Mouse (Mus musculus) neural tube, embryonic 10.5 days (tissue): ENCODE results near the gene Prdx2.

ENCODE experiments used
- DNase-seq: peaks from one replicate; pipeline ENCODE4 v3.0.0-alpha.2; 2017; ENCODE audit warnings: low spot score; ENCODE audit errors: extremely low spot score

Gene Prdx2

GRCm38 (mm10) chr8:84995680-84996079 is 26.3 kb downstream of the Prdx2 start:
- DNase-seq = no peak

GRCm38 (mm10) chr8:84996978-84997377 is 27.6 kb downstream of the Prdx2 start:
- DNase-seq = no peak

- peak; percentile 89 for DNase-seq
These were observed 28.4 kb downstream of the Prdx2 start for GRCm38 (mm10) chr8:84997649-84998295.

GRCm38 (mm10) chr8:85007686-85008085 is 38.3 kb downstream of the Prdx2 start:
- DNase-seq = peak; percentile 32

- no peak for DNase-seq
These were observed 41.9 kb downstream of the Prdx2 start for GRCm38 (mm10) chr8:85011242-85011641.

GRCm38 (mm10) chr8:85013230-85013840 is 43.9 kb downstream of the Prdx2 start:
- DNase-seq = peak; percentile 64

- DNase-seq = no peak
These were observed 45.0 kb downstream of the Prdx2 start, which contains the start of gene Best2 for GRCm38 (mm10) chr8:85014431-85014830. TSS of gene Best2 (minus strand) at chr8:85014531.

GRCm38 (mm10) chr8:85016724-85017123 is 47.3 kb downstream of the Prdx2 start:
- no peak for DNase-seq

GRCm38 (mm10) chr8:85017209-85017608 is 47.8 kb downstream of the Prdx2 start:
- DNase-seq = no peak

GRCm38 (mm10) chr8:85021514-85022055 is 52.2 kb downstream of the Prdx2 start:
- DNase-seq = no peak

GRCm38 (mm10) chr8:85023846-85024245 is 54.5 kb downstream of the Prdx2 start:
- no peak for DNase-seq
